Mouse (Mus musculus) cerebellum, postnatal 10 days (tissue): ENCODE data around the gene Gtf2a1l.

ENCODE experiments used
- DNase-seq, 2 experiments: peaks; one replicate each; pipeline ENCODE4 v3.0.0; 2021; ENCODE audit warnings: mixed read lengths in 2 of 2

Gtf2a1l gene

DNA sequence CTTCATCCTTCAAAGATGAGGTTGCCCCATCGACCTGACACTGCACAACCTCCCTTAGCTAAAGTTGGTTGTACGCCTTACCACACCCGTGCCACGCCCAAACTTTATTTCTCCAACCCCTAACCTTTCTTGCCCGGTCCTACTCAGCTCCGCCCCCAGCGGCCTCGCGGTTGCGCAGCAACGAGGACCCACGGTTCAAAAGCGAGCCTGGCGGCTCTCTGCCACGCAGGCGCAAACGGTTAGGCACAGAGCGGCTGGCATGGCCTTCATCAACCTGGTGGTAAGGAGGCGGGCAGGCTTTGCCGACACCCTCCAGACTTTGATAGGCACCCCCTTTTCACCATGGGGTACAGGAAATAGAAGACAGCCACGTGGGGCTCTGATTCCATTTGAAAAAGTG is at the start of gene Gtf2a1l:
Gtf2a1l (plus strand) TSS at position 209 of the 400 bp plus-strand sequence.
- DNase-seq, result peak; percentile 78 to 86

DNA sequence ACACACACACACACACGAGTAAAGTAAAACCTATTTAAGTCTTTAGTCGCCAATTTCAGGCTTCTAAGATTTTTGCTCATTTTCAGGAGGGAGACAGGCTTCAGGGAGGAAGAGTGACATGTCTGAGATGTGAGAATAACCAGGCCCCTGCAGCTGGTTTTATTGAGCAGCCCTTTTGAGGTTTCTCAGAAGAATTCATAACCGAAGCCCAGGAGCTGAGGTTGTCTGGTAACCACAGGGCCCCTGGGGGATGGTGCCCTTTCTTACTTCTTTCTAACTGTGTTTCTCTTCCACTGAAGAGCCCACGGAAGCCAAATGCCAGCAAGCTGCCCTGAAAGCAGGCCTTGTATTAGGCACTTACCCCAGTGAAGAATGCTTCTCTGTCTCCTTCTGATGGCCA is 47.5 kb upstream of the Gtf2a1l start:
- no peak for DNase-seq

DNA sequence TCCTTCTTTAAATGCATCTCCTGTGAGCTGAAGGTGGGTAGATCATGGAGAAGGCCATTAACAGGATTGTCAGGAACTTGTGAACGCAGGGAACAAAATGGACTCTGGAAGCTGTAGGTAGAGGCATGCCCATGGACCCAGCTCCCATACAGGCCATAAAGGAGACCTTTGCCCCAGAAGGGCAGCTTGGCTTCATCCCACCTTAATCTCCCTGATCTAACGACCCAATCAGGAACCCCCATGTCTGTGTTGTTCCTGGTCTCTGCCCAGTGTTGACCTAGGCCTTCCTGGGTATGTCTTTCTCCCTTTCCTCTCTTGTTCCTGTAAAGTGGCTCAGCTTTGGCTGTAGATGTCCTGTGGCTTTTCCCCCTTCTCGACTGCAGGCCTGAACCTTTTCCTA is 47.1 kb upstream of the Gtf2a1l start:
- DNase-seq, result no peak

DNA sequence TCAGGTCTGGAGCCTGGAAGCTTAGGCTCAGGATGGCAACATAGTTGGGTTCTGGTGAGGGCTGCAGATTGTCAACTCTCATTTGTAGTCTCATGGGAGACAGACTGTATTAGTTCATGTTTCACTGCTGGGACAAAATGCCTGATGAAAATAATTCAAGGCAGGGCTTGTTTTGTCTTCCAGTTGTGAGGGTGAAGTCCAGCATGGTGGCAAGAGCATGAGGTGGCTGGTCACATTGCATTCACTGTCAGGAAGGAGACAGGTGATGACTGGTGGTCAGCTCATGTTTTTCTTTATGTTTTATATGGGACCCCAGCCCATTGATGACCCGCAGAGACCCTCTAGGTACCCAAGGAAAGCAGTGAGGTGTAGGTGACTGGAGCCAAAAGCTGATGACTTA is 45.7 kb upstream of the Gtf2a1l start:
- DNase-seq, result no peak

DNA sequence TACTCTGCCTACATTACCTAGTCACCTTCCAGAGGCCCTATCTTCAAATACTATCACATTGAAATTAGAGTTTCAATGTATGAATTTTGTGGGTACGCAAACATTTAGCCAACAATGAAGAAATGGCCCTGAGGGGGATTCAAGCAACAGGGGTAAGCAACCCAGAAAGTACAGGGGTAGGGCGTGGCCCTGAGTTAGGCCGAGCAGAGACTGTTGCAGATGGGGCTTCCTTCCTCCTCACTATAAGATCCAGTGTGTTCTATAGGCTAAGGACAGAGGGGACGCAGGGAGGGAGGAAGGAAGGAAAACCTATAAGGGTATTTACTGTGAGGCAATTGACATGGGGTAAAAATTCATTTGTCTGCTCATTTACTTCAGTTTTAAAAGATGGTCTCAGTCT is 44.1 kb upstream of the Gtf2a1l start:
- no peak for DNase-seq

DNA sequence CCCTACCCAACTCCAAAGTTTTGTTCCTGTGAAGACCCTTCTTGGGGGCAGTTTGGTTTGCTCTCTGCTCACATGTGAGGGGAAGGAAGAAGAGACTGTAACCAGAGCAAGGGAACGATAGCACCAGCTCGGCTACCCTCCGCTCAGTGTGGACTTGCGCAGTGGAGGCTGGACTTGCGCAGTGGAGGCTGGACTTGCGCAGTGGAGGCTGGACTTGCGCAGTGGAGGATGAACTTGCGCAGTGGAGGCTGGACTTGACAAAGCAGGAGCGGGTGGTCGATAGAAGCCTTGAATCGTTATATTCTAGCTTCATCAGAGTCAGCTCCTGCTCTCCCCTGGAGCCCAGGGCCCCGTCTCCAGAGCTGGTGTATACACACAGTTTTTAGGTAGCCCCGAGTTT is 43.1 kb upstream of the Gtf2a1l start:
- DNase-seq, result no peak

DNA sequence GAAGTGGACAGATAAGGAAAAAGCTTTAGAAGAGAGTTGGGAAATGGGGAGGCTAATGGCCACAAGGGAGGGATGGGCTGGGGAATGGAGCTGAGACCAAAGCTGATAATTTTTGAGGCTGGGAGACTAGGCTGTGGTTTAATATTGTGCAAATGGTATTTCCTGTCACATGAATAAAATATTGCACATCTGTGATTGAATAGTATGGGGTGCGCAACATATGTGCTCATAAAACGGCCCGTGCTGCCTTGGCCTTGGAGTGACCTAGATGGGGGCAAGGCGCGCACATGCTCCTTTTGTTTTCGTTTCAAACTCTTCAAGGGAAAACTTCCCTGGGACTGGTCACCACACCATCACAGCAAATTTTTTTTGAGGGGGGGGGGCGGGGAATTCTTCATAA is 42.5 kb upstream of the Gtf2a1l start:
- DNase-seq, result no peak

DNA sequence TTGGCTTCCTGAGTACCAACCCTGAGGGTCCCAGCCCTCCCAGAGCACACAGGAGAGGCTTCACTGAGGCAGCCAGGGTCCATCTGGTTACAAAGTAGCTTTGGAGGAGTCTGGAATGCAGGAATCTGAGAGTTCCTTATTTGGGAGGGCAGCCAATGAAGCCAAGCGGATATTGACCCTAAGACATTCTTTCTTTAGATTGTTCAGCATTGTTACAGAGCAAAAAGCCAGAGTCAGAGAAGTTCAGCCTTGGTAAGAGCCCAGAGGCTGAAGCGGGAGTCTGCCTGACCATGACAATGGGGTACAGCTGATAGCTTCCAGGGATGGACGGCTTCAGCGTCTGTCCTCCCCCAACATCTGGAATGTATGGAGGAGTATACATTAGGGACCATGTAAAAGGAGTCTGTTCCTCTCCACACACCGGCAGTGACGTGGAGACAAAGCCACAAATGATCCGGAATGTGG is 42.1 kb upstream of the Gtf2a1l start:
- no peak for DNase-seq

DNA sequence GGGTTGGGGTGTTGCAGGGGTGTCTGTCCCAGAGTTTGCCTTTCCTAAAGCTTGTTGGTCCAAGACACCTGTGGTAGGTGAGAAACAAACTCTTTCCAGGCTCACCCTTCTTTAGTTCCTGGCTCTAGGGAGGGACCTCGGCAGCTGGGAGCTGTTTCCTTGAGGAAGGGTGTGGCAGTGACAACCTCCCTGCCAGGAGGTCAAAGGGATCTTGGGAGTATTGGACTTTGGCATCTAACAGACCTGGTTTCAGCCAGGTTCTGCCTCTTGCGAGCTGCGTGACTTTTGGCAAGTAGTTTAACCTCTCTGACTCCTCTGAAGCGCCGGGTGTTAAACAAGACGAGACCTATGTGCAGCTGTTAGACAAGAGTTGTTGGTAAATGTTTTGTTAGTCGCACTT is 41.3 kb upstream of the Gtf2a1l start:
- DNase-seq, result no peak

DNA sequence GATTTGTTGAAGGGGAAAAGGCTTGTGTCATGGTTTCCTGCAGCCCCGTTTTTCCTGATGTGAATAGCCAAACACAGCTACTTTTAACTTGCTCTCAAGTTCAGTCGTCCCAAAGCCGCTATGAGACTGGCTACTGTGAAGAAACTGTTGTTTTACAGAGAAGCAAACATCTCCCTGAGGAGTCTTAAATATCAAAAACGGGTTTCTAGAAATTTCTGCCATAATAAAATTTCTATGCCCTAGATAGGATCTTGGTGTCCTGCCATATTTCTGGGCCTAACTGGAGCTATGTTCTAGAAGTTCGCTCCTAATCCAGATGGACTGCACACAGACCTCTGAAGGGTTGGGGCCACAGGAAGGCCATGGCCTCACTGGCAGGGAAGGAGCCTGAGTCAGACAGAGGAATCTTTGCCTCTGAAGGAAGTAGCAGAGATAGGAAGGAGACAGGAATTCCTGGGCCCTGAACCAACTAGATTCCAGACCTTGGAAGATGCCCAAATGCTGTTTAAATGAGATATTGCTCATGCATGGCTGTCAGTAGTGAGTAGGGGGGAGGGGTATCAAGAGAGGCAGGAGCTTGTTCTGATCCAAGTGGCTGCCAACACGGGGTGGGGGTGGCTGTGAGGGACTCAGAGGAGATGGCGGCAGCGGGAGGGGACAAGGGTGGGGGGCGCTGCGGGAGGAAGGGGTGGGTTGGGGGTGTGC is 39.6 kb upstream of the Gtf2a1l start:
- DNase-seq, result peak; percentile 73 to 78

DNA sequence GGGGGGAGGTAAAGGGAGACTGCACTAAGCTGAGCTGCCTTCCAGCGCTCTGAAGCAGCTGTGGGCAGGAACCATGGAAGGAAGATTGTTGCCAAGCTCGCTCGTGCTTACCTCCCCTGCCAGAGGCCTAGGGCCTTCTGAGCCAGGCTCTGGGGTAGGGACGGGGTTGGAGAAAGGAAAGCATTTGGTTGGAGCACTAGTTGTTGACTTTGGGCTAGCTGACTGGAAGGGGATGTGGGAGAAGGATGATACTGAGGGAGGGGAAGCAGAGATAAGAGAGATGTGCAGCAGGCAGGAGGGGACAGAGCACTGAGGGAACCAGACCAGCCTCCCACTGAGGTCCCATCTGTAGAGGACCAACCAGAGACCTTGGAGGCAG is 39.1 kb upstream of the Gtf2a1l start:
- DNase-seq, result no peak

DNA sequence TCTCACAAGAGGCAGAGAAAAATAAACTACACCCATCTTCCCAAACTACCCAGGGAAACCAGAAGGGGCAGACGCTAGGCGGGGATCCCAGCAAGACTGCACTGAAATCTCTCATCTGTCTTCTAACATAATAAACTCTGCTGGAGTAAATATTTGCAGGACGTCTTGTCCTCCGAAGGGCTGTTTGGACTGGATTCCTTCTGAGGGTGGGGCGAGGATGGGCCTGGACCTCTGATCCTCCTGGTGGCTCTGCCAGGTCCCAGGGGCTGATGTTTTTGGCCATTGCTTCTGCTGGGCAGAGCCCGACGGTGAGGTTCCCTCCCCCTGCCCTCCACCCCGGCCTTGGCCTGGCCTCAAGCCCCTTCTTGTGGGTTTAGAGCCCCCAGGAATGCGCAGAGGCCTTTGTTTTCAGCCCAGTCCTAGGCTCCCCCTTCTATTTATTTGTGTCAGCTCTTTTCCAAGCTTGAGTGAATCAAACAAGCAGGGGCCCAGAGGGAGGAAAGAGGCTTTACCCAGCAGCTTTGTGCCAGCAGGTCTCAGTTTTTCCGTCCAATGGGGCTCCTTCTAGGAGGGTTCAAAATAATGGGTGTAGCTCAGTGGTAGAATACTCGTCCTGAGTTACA is 38.4 kb upstream of the Gtf2a1l start:
- peak; percentile 32 to 41 for DNase-seq

DNA sequence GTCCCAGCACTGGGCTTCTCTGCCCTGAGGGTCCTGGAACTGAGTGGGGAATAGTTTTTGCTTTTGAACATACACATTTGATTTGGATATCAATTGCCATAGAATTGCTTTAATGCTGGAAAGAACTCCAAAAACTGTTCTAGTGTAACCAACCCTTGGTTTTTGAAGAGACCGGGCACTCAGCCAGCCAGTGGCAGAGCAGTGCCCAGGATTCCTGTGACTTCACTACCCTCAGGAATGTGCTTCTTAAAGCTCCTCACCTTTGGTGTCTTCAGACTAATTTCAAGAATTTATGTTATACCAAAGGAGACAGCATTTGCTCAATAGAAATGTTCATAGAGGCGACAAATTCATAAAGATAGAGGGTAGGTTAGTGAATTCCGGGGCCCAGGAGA is 37.9 kb upstream of the Gtf2a1l start:
- peak; percentile 54 to 57 for DNase-seq

DNA sequence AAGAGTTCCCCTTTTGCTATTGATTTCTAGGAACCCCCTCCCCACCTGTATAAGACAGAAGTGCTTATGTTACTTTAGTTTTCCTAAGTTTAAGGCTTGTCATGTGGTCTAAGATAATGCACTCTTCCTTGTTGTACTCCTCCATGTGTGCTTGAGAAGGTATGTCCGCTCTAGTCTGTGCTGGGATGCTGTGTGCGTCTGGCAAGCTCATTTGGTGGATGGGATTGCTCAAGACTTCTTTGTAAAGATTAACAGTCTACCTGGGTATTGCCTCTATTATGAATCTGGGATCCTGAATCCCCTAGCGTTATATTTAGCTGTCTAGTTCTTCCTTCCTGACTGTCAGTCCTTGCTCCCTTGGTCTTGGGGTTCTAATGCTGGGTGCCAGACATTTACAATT is 35.8 kb upstream of the Gtf2a1l start:
- DNase-seq, result no peak

DNA sequence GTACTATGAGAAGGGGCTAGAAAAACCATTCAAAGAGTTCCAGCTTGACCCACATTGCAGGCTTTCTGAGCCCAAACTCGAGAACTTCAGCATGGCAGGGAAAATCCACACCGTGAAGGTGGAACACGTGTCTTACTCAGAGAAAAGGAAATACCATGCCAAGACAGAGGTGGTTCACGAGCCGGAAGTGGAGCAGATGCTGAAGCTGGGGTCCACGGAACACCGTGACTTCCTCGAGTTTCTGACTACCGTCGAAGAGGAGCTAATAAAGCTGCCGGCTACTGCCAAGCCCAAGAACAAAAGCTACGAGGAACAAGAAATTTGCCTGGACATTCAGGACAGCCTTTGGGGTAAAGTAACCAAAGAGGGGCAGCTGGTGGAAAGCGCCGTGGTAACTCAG is 32.4 kb upstream of the Gtf2a1l start:
- no peak for DNase-seq

DNA sequence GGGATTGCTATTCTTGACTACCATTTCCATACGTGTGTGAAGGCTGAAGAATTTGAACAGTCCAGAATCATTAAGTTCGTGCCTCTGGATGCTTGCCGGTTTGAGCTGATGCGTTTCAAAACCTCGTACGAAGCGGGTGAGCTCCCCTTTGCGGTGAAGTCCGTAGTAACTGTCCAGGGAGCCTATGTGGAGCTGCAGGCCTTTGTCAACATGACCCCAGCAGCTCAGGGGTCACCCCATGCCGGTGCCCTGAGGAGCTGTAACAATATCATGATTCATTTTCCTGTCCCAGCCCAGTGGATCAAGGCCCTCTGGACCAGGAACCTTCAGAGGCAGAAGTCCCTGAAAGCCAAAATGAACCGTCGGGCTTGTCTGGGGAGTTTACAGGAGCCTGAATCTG is 31.9 kb upstream of the Gtf2a1l start:
- DNase-seq, result peak; percentile 22 to 33

DNA sequence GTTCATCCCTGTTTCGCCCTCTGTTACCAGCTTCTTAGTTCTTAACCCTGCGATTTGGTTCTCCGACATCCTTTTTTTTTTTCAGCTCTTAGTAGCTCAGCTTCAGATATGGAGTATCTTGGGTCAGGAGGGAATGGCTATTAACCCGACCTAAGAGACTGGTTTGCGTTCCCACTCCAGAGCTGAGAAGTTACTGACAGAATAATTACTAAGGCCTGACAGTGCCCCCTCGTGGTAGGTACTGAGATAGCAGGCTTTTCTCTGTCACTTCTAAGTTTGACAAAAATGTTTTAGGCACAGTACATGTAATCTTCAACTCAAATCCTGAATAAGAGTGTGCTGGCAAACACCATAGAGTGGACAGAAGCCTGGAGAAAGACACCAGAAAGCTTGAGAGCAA is 27.4 kb upstream of the Gtf2a1l start:
- peak; percentile 82 to 89 for DNase-seq

DNA sequence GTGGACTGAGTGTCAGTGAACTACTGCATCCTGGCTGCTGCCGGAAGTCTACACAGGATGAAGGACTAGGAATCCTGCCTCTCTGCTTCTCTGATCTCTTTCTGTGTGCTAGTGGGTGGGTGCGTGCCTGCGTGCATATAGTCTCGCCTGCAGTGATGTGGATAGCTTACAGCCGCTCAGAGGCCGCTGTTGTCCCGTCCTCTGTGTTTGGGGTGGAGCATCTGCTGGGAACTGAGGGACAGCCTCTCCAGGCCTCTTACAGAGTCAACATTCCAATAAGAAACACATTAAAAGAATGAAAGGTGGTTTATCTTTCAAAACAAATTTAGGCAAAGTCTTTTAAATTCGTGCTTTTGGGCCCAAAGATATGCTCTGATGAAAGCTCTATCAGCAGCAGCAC is 26.6 kb upstream of the Gtf2a1l start:
- DNase-seq, result no peak

DNA sequence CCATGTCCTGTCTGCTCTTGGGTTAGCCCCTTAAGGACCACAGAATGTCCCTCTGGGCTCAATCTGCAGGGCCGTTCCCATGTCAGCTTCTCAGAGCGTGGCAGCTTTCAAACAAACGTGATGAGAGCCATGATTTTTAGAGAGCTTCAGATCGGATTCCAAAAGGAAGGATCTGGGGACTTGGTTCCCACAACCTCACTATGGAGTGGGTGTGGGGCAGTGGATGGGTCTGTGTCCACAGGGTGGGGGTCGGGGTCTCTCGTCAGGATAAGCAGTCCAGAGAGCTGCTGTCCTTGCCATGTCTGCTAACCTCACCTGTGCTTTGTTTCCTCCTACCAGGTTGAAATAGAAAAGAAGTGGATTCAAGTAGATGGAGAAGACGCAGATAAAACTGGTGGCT is 23.6 kb upstream of the Gtf2a1l start:
- DNase-seq, result no peak

DNA sequence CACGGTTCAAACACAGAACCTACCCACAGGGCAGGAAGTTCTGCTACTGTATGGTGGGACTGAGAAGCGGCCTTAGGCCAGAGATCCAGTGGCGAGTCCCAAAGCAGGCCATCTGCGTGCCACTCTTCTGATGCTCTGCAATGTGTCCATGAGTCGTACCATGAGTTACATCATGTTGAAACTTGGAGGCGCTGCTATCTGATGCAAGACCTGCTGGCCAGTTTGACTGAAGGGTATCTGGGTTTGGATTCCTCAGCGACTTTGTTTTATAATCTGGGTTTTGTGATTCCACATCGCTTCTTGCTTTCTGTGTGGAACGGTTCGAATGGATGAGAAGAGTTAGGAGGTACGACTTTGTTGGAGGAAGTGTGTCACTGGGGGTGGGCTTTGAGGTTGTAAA is 23.2 kb upstream of the Gtf2a1l start:
- no peak for DNase-seq

DNA sequence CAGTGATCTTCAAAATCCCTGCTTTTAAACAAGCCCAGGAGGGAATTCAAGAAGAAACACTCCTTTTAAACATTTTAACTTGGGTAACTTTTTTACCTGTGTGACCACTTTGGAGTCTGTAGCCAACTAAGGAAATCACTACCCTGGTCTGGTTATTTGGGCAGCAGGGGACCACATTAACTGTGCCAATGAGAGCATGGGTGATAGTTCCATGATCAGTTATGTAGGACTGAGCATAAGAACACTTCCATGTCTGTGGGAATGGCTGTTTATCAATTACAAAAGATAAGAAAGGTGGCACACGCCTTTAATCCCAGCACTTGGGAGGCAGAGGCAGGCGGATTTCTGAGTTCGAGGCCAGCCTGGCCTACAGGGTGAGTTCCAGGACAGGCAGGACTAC is 21.3 kb upstream of the Gtf2a1l start:
- DNase-seq, result no peak

DNA sequence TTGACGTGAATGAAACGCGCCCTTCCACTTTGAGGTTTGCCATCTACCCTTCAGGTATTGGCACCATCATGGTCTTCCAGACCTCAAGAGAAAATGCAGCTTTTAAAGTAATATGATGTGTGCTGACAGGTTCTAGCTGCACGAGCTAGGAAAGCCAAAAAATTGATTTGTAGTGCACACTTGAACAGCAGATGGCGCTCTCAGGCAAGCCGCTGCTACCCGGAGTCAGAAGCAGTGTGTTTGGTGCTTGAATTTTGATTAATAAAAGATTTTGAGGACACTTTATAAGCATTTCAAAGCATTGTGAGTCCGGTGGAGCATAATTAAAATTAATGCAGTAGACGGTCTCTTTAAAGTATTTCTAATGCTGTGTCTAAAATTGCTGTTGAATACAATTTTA is 16.4 kb upstream of the Gtf2a1l start:
- DNase-seq, result peak; percentile 88 to 91

DNA sequence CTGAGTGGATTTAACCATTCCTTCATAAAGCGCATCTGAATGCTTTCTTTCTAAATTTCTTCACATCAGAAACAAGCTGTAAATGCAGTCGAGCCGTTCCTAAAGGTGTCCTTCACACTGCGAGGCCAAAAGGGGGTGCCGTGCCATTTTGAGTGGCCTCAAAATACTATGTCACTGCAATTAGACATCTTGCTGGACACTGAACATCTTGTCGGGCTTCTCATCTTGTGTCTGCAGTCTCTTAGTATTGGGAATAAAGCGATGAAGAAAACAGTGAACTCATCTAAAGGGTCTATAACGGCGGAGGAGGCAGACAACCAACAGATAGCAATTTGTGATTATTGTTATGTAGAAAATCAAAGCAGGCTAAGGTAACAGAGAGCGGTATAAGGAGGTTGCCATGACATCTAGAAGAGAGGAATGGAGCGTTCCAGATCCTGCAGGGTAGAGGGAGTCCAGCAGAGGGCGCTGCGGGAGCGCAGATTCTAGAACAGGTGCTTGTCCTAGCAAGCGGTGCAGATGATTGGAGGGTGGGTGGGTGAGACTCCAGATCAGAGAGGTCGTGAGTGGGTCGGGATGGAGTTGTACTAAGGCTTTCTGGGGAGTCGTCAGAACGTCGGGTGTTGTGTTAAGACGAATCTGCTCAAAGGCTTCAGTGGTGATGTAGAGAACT is 15.6 kb upstream of the Gtf2a1l start:
- peak; percentile 94 to 96 for DNase-seq

DNA sequence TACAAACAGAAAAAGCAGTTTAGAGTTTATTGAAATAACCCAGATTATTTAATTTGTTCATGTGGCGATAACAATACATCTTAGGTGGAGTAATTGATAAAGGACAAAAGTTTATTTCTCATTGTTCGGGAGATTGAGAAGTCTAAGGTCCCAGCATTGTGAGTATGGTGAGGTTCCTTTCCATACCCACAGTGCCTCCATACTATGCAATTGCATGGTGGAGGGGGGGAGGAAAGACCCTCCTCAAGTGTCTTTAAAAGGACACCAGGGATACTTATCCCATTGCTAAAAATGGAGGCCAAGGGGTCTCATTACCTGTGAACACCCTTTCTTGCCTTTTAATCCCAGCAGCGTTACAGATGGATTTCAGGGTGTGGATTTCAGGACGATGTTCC is 15.1 kb upstream of the Gtf2a1l start:
- no peak for DNase-seq
